Mouse (Mus musculus): ENCODE results near the gene Sept8. TPM values are rescaled to one million over a fixed set of nuclear protein-coding genes. Genes with fewer than 3 reads are reported as not detected.

Sept8 gene
- 10 to 100 TPM; 85.8 to 88.6 TPM for total RNA-seq (2021)
- long read RNA-seq, experiment 1, full-length matches to known transcripts = 26 of 48 reads
- long read RNA-seq, experiment 1, partial matches to known transcripts = 5 of 48 reads
- long read RNA-seq, experiment 1, other reads (novel, unspliced or antisense) = 17 of 48 reads
- long read RNA-seq, experiment 2, full-length matches to known transcripts = 22 of 56 reads
- long read RNA-seq, experiment 2, partial matches to known transcripts = 1 of 56 reads
- long read RNA-seq, experiment 2, other reads (novel, unspliced or antisense) = 33 of 56 reads

DNA sequence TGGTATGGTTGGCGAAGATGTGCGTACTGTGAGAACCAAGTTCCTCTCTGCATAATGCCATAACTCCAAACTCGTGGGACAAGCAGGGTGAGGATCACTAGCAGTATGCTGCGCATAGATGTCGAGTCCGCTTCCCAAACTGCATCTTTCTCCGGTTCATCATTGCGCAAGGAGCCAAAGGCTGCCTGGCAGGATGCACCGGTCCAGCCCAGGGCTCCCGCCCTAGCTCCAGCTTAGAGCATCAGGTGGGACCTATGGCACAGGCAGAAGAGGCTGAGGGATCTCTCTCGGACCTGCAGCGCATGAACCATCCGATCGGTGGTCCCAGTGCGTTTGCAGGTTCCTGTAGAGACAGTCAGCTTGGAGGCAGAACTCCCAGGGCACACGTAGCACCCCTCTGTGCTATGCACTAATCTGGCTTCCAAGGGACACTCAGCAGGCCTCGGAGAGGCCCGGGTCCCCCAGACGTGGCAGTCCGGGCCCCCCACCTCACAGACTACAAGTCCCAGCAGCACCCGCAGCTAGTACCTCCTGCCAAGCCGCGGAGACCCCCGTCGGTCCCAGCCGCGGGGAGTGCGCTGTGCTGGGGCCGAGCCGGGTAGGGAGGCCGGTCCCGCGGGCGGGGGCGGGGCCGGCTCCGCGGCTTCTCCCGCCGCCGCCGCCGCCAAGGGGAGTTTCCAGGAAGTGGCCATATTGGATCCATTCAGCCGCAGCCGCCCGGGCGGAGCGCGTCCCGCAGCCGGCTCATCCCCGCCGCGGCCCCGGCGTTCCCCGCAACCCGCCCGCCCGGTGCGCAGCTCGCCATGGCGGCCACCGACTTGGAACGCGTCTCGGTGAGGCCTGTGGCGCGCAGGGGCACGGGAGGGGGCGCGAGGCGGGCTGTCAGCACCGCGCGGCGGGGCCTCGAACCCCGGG, at the start of gene Sept8:
Sept8 (plus strand) TSS at position 51 of the 915 bp plus-strand sequence.
- peak; percentile 47 to 70 for DNase-seq (ENCODE audit: low spot score in 2 of 2)

DNA sequence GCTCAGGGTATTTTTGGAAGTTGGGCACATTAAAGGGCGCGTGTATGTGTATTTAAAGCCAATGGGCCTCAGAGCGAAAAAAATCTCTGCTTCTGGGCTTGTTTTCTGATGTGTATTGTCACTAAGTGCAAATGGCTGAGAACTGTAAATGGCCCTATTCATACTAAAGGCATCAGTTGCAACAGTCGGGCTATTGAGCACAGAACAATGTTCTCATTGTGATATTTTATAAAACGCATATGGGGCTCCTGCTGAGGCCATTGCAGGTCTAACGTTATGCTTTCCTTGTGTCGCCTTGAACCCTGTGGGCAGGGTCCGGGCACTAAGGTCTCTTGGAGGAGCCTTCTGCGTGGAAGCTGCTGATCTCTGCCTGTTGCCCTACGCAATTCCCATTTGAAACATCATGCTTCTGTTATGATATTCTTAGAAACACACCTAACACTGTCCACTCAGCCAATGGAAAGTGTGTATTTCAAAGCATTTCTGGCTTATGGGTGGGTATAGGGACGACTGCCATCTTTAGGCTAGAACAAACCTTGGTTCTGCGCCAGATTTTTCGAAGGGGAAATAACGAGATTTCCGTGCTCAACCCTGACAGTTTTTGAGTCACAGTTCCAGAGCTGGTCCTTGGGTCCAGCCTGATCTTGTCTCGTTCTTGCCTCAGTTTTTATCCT, 49.6 kb upstream of the Sept8 start:
- DNase-seq (ENCODE audit: low spot score in 2 of 2) = no peak

DNA sequence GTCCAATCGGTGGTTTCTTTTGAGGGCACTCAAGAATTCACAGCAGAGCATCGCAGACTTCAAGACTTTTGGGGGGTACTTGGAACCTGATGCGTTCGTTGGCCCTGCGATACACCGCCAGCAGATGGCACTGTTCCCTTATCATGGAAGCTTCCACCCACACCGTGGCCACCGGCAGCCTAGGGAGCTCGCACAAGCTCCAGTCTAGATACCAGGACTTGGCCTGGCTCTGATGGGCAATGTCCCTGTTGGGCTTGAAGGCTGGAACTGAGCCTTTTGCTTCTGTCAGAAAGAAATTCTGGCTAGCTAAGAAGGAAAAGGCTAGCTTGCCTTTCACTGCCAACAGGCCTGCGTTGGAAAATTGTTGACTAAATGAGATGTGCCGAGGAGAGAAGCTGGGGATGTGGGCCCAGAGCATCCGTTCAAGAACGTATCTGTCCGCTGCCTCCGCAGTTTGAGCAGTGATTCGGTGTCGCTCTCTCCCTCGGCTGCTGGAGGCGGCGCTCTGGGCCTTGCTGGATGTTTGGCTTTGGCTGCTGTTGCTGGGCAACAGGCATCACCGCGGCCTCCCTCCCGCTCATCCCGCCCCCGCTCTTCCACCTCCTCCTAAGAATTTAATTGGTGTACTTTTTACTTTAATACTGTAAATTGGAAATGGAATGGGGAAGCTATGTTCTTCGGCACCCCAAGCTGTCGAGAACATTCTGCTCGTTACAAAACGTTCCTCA, 48.9 kb upstream of the Sept8 start, which contains the start of gene Gm9837:
Gm9837 (minus strand) TSS at position 512 of the 728 bp plus-strand sequence.
- DNase-seq (ENCODE audit: low spot score in 2 of 2) = peak; percentile 80 to 93

DNA sequence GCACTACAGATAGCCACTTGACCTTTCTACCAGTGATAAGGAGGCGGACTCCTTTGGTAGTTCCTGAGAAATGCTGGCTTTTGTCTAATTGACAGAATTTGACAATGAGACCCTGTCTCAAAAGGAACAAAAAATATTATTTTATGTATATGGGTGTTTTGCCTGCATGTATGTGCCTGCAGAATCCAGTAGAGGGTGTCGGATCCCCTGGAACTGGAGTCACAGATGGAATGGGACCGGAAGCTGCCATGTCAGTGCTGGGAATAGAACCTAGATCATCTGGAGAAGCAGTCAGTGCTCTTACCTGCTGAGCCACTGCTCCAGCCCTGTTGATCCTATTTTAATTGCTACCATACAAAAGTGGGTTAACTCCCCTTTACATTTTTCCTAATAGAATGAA, 46.3 kb upstream of the Sept8 start:
- no peak for DNase-seq (ENCODE audit: low spot score in 2 of 2)

GRCm38 (mm10) chr11:53475620-53476019, 43.4 kb upstream of the Sept8 start:
- DNase-seq (ENCODE audit: low spot score in 2 of 2) = no peak

GRCm38 (mm10) chr11:53477833-53478232, 41.2 kb upstream of the Sept8 start:
- DNase-seq (ENCODE audit: low spot score in 2 of 2) = no peak

DNA sequence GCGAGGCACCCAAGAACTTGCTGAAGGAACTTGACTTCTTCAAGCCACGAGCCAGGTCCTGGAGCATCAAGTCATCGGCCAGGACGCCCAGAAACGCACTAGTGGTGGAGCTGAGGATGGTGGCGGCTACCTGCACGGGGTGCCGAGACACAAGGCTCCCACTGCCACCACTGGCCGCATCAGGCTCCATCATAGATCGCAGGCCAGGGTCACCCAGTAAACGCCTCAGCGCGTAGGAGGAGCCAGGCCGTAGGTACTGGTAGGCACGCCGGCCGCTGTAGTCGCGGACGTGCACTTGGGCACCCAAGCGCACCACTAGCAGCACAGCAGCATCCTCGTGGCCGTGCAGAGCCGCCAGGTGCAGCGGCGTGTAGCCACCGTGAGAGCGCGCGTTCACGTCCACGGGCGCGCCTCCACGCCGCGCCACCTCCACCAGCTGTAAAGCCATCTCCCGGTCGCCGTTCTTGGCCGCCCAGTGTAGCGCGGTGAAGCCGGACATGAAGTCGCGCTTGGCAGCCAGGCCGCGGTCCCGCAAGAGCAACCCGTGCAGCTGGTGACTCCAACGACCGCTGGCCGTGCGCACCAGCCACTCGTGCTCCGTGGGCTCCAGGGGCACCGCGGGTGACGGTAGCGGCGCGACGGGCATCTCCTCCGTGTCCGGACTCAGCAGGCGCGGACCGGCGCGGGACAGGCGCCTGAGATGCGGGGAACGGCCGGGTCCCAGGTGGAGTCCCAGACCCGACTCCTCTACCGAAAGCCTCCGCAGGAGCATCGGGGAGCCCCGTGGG, 40.5 kb upstream of the Sept8 start:
- DNase-seq (ENCODE audit: low spot score in 2 of 2) = peak in 1 of 2 experiments; percentile 21

- peak in 1 of 2 experiments; percentile 26 for DNase-seq (ENCODE audit: low spot score in 2 of 2)
Measured at GRCm38 (mm10) chr11:53479171-53479782, 39.8 kb upstream of the Sept8 start.

GRCm38 (mm10) chr11:53479783-53480301, 39.2 kb upstream of the Sept8 start, which contains the start of the genes Gm9945 and Sowaha:
Gene Gm9945, plus strand, starts transcription at chr11:53480166.
Gene Sowaha, minus strand, starts transcription at chr11:53480274.
- peak in 1 of 2 experiments; percentile 12 for DNase-seq (ENCODE audit: low spot score in 2 of 2)

DNA sequence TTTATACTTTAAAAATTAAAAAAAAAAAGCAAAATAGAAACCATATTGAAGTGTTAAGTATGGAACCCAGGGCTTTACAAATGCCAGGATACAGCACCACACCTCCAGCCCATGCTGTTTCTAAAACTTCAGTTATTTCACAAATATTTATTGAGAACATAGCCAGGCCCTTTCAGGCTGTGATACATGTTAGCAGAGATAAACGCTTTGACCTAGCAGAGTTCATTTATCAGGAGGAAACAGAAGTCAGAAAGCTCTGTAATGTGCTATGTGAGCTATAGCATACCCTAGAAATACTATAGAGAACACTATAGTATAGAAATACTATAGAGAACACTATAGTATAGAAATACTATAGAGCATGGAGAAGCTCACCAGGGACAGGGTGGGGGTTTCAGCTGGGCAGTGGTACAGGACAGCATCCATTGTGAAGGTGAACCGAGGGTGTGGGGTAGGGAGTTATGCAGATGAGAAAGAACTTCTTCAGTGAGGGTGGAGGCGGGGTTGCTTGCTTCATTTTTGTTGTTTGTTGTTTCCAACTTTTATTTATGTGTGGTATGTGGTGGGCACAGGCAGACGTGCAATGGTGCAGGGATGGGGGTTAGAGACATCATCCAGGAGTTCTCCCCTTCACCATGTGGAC, 37.8 kb upstream of the Sept8 start:
- DNase-seq (ENCODE audit: low spot score in 2 of 2) = no peak

- DNase-seq (ENCODE audit: low spot score in 2 of 2) = no peak
Measured at GRCm38 (mm10) chr11:53483159-53483891, 35.7 kb upstream of the Sept8 start.

DNA sequence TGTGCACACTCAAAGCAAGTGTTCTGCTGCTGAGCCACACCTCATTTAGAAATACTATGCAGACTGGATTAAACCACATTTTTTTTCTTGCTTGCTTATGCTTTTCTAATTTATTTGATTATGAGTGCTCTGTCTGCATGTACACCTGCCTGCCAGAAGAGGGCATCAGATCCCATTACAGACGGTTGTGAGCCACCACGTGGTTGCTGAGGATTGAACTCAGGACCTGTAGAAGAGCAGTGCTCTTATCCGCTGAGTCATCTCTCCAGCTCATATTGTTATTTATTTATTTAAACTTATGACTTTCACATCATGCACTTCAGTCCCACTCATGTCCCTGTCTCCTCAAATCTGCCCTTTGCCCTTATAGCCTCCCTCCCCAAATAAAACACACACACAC, 33.3 kb upstream of the Sept8 start:
- DNase-seq (ENCODE audit: low spot score in 2 of 2) = no peak

DNA sequence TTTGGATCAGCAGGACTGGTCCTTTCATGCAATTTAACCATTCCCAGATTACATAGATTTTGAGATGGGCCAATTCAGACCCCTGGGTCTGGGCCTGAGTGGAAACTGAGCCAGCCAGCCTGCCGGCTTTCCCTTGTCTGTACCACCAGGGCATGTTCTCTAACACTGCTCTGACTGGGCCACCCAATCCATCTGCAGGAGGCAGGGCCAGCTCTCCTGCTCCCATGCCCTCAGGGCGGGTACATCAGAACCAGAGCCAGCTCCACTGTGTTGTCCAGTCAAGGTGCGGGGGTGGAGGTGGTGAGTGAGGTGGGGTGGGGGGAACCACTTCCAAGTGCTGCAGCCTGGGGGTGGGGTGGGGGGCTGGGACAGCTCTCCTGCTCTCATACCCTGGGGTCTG, 32.7 kb upstream of the Sept8 start:
- DNase-seq (ENCODE audit: low spot score in 2 of 2) = no peak

- DNase-seq (ENCODE audit: low spot score in 2 of 2) = no peak
Measured at GRCm38 (mm10) chr11:53486822-53487594, 32.0 kb upstream of the Sept8 start.

DNA sequence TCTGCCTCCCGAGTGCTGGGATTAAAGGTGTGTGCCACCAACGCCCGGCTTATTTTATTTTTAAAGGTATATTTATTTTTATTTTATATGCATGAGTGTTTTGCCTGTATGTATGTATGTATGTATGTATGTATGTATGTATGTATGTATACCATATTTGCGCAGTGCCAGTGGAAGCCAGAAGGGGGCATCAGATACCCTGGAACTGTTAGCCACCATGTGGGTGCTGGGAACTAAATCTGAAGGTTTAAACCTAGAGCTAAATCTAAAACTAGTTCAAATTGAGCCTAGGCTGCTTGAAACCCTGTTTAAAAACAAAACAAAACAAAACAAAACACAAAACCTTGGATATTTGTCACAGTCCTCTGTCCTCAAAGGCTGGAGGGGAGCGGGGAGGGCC, 30.1 kb upstream of the Sept8 start:
- DNase-seq (ENCODE audit: low spot score in 2 of 2) = no peak

- no peak for DNase-seq (ENCODE audit: low spot score in 2 of 2)
Measured at GRCm38 (mm10) chr11:53489421-53489820, 29.6 kb upstream of the Sept8 start.

DNA sequence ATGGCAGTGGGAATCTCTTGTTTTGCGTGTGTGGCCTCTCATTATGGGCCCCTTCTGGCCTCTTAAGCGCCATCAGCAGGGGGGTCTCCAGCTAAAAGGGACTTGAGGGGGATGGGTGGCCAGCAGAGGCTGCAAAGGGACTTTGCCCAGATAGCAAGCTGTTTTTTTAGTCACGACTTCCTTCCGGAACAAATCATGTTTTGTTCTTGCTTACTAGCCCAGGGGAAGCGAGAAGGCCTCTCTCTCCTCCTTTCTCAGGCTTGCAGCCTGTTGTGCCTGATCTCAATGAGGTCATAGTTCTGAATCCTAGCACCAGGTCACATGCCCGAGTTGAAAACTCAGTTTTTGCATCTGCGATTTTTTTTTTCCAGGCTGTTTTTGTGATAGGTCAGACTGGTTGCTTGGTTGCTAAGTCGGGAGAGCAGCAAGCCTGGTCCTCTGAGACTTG, 27.1 kb upstream of the Sept8 start:
- no peak for DNase-seq (ENCODE audit: low spot score in 2 of 2)
